Mouse (Mus musculus): ENCODE data around the gene Srrm1. TPM values are rescaled to one million over a fixed set of nuclear protein-coding genes. Genes with fewer than 3 reads are reported as not detected.

Srrm1 gene
- polyA plus RNA-seq, 1 experiment from 2014 or later, result 146 TPM

DNA sequence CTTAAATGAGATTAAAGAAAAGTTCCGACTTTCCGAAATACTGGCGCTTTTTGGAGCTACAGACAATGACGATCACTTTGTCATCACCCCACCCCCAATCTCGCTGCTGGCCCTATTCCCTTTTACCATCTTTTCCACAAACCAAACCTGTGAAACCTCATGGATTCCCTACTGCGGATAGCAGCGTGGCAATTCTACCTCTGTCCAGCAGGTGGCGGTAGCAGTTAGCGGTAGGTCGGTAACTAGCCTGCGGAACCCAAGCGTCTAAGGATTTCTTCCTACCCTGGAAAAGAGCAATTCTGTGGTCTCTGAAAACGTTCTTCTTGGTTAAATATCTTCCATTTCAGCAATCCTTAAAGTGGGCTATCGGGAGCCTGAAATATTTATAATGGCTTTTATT lies 29.2 kb upstream of the Srrm1 start:
- H3K4me3 ChIP-seq, result no peak overlapping the region
- no peak overlapping the region for H3K9ac ChIP-seq
- H3K27me3 ChIP-seq (replicated peaks), result peaks cover 10% of the 10 kb centered on the region; the same call in 1 of the 2 replicates
- ATAC-seq (ENCODE audit: extremely low read depth, insufficient number of reproducible peaks, low FRiP score, low TSS enrichment), result no peak
- H3K4me1 ChIP-seq, result peaks cover 6% of the 10 kb centered on the region
- H3K4me2 ChIP-seq, result no peak overlapping the region
- no peak overlapping the region for H3K27ac ChIP-seq (replicated peaks)
- 4% methylated on average over 14 of the region's 14 CpGs for WGBS
- H3K9me3 ChIP-seq, result no peaks in the 10 kb centered on the region
- H3K36me3 ChIP-seq, result no peaks in the 10 kb centered on the region

- no peaks in the 10 kb centered on the region for H3K36me3 ChIP-seq
- no peak overlapping the region for H3K9ac ChIP-seq
- H3K4me3 ChIP-seq, result no peak overlapping the region
- no peak for ATAC-seq (ENCODE audit: extremely low read depth, insufficient number of reproducible peaks, low FRiP score, low TSS enrichment)
- 36% methylated on average over 8 of the region's 8 CpGs for WGBS
- H3K27ac ChIP-seq (replicated peaks), result no peak overlapping the region
- no peaks in the 10 kb centered on the region for H3K9me3 ChIP-seq
- H3K4me1 ChIP-seq, result peaks cover 6% of the 10 kb centered on the region
- peaks cover 10% of the 10 kb centered on the region; the same call in 1 of the 2 replicates for H3K27me3 ChIP-seq (replicated peaks)
- H3K4me2 ChIP-seq, result no peak overlapping the region
These were observed 28.2 kb upstream of the Srrm1 start for GRCm38 (mm10) chr4:135381355-135381754.

GRCm38 (mm10) chr4:135377241-135377640 lies 24.1 kb upstream of the Srrm1 start:
- no peak overlapping the region for H3K4me2 ChIP-seq
- no peak overlapping the region for H3K9ac ChIP-seq
- no peak overlapping the region for H3K27ac ChIP-seq (replicated peaks)
- H3K9me3 ChIP-seq, result peaks cover 4% of the 10 kb centered on the region; the same call in 1 of the 2 replicates
- H3K36me3 ChIP-seq, result no peaks in the 10 kb centered on the region
- H3K4me1 ChIP-seq, result no peaks in the 10 kb centered on the region
- H3K27me3 ChIP-seq (replicated peaks), result no peaks in the 10 kb centered on the region
- no peak for ATAC-seq (ENCODE audit: extremely low read depth, insufficient number of reproducible peaks, low FRiP score, low TSS enrichment)
- WGBS, result 69% methylated on average over 11 of the region's 11 CpGs
- no peak overlapping the region for H3K4me3 ChIP-seq

- WGBS, result 58% methylated on average over 3 of the region's 3 CpGs
- Histone ChIP-seq H3K4me1 (no peaks in the 10 kb centered on the region), H3K27ac (replicated peaks) (no peak overlapping the region), H3K4me2 (no peak overlapping the region), H3K9ac (no peak overlapping the region), H3K4me3 (no peak overlapping the region), H3K36me3 (no peaks in the 10 kb centered on the region), H3K9me3 (peaks cover 4% of the 10 kb centered on the region; the same call in 1 of the 2 replicates), H3K27me3 (replicated peaks) (no peaks in the 10 kb centered on the region)
- no peak for ATAC-seq (ENCODE audit: extremely low read depth, insufficient number of reproducible peaks, low FRiP score, low TSS enrichment)
These were observed 22.3 kb upstream of the Srrm1 start for GRCm38 (mm10) chr4:135375444-135375843.

- Histone ChIP-seq H3K27me3 (replicated peaks) (no peaks in the 10 kb centered on the region), H3K27ac (replicated peaks) (no peak overlapping the region), H3K9me3 (peaks cover 4% of the 10 kb centered on the region; the same call in 1 of the 2 replicates), H3K36me3 (no peaks in the 10 kb centered on the region), H3K4me2 (no peak overlapping the region), H3K9ac (no peak overlapping the region), H3K4me3 (no peak overlapping the region), H3K4me1 (no peaks in the 10 kb centered on the region)
- 75% methylated on average over 5 of the region's 5 CpGs for WGBS
- no peak for ATAC-seq (ENCODE audit: extremely low read depth, insufficient number of reproducible peaks, low FRiP score, low TSS enrichment)
These were observed 20.2 kb upstream of the Srrm1 start for GRCm38 (mm10) chr4:135373299-135373698.

DNA sequence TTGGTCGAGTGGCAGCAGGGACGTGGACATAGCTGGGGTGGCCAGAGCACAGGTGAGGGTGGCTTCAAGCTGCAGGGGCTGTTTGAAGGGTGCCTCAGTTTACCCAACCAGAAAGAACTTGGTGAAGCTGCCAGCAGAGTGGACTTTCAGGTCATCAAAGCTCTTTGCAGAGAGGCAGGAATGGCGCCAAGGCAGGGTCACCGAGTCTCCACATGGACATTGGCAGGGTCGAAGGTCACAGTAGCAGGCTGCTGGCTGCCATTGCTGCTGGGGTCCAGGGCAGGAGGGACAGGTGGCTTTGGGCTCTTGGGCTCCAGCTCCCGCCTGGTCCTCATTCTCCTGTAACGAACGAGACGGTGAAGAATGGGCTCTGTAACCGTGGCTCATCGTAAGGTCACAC lies 17.3 kb upstream of the Srrm1 start:
- Histone ChIP-seq H3K27ac (replicated peaks) (no peak overlapping the region), H3K4me2 (no peak overlapping the region), H3K27me3 (replicated peaks) (no peaks in the 10 kb centered on the region), H3K9me3 (peaks cover 2% of the 10 kb centered on the region; the same call in 1 of the 2 replicates), H3K4me3 (no peak overlapping the region), H3K9ac (no peak overlapping the region), H3K4me1 (no peaks in the 10 kb centered on the region), H3K36me3 (no peaks in the 10 kb centered on the region)
- 77% methylated on average over 11 of the region's 11 CpGs for WGBS
- ATAC-seq (ENCODE audit: extremely low read depth, insufficient number of reproducible peaks, low FRiP score, low TSS enrichment), result no peak

DNA sequence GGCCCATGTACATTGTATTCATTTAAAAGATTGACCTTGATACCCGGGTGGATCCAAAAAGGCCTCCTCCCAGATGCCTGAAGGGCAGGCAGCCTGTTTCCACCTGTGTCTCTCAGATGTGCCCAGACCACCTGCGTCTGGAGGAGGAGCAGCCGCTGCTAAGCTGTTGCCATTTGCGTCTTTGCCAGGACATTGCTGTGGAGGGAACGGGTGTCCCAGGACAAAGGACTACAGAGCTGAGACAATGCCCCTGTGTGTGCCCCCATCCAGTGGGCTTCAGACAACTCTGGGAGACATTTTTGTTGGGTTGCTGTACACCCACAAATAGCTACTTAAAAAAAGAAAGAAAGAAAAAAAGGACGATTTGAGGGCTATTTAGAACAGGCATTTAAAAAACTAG lies 9.7 kb upstream of the Srrm1 start:
- ATAC-seq (ENCODE audit: extremely low read depth, insufficient number of reproducible peaks, low FRiP score, low TSS enrichment), result no peak
- no peak overlapping the region for H3K27ac ChIP-seq (replicated peaks)
- WGBS, result 40% methylated on average over 6 of the region's 6 CpGs
- H3K36me3 ChIP-seq, result no peaks in the 10 kb centered on the region
- H3K4me3 ChIP-seq, result no peak overlapping the region
- H3K4me2 ChIP-seq, result no peak overlapping the region
- H3K27me3 ChIP-seq (replicated peaks), result peaks cover 6% of the 10 kb centered on the region; the same call in 1 of the 2 replicates
- no peaks in the 10 kb centered on the region for H3K9me3 ChIP-seq
- H3K4me1 ChIP-seq, result no peaks in the 10 kb centered on the region
- no peak overlapping the region for H3K9ac ChIP-seq

- no peaks in the 10 kb centered on the region for H3K9me3 ChIP-seq
- no peak for ATAC-seq (ENCODE audit: extremely low read depth, insufficient number of reproducible peaks, low FRiP score, low TSS enrichment)
These were observed 8.6 kb upstream of the Srrm1 start for GRCm38 (mm10) chr4:135361722-135362121.

DNA sequence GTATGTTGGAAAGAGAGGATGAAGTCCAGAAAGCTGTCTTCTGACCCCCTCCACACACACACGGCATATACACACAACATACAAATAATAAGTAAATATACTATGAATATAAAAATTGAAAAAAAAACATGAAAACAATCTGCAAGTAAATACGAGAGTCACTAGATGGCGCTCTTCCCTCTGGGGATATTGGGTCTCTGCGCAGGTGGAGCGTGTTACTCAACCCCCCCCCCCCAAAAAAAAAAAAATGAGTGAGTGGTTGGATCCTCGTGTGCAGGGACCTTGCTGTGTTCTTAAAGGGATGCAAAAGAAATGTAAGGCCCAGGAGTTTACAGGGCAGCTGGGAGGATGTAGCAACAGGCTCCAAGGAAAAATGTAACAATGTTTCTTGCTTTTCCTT lies 5.6 kb upstream of the Srrm1 start:
- peaks cover 11% of the 10 kb centered on the region for H3K4me1 ChIP-seq
- 2% methylated on average over 6 of the region's 6 CpGs for WGBS
- no peak overlapping the region for H3K4me3 ChIP-seq
- H3K27ac ChIP-seq (replicated peaks), result no peak overlapping the region
- no peak overlapping the region for H3K9ac ChIP-seq
- no peaks in the 10 kb centered on the region for H3K36me3 ChIP-seq
- H3K4me2 ChIP-seq, result no peak overlapping the region
- no peak for ATAC-seq (ENCODE audit: extremely low read depth, insufficient number of reproducible peaks, low FRiP score, low TSS enrichment)
- no peaks in the 10 kb centered on the region for H3K9me3 ChIP-seq
- peaks cover 18% of the 10 kb centered on the region; the same call in 1 of the 2 replicates for H3K27me3 ChIP-seq (replicated peaks)

More at GRCm38 (mm10) chr4:135361722-135362121, 8.6 kb upstream of the Srrm1 start:
- 88% methylated on average over 12 of the region's 12 CpGs for WGBS
- Histone ChIP-seq H3K36me3 (no peaks in the 10 kb centered on the region), H3K27me3 (replicated peaks) (peaks cover 17% of the 10 kb centered on the region; the same call in 1 of the 2 replicates), H3K9ac (no peak overlapping the region), H3K4me2 (no peak overlapping the region), H3K4me3 (no peak overlapping the region), H3K4me1 (no peaks in the 10 kb centered on the region), H3K27ac (replicated peaks) (no peak overlapping the region)

GRCm38 (mm10) chr4:135357221-135357920 lies 4.2 kb upstream of the Srrm1 start:
- 76% methylated on average over 12 of the region's 12 CpGs for WGBS
- no peak for ATAC-seq (ENCODE audit: extremely low read depth, insufficient number of reproducible peaks, low FRiP score, low TSS enrichment)
- Histone ChIP-seq H3K36me3 (no peaks in the 10 kb centered on the region), H3K27me3 (replicated peaks) (peaks cover 15% of the 10 kb centered on the region; the same call in 1 of the 2 replicates), H3K4me2 (no peak overlapping the region), H3K4me1 (peaks cover 12% of the 10 kb centered on the region), H3K4me3 (no peak overlapping the region), H3K9me3 (no peaks in the 10 kb centered on the region), H3K27ac (replicated peaks) (no peak overlapping the region), H3K9ac (no peak overlapping the region)

DNA sequence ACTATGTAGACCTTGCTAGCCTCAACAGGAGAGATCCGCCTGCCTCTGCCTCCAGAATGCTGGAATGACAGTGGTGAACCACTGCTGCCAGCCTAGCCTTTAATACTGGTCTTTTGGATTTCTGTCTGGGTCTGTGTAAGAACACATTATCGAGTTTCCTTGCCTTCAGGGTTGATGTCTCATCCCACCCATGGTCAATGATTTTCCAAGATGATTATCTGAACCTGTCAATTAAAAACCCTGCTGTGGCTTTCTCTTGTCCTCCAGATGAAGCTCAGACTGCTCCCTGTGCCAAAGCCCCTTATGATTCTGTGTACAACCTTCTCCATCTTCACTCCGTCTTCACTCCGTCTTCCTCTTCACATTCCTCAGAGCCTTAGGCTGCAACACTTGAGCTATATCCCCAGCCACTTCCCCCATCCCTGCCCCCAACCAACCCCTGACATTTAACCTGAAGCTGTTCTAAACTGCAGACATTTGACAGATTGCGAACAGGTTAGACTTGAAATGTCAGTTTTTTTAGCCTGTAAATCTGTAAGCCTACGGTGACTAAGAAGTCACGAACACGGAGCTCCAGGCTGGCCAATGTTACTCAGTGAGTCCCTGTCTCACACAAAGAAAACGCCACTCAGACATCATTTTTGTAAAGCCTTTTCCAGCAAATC lies 2.9 kb upstream of the Srrm1 start:
- Histone ChIP-seq H3K36me3 (no peaks in the 10 kb centered on the region; the same call in 1 of the 2 replicates), H3K9ac (peak overlapping the region; percentile 10; the same call in 1 of the 2 replicates), H3K4me3 (no peak overlapping the region), H3K27me3 (replicated peaks) (peaks cover 12% of the 10 kb centered on the region; the same call in 1 of the 2 replicates), H3K4me2 (no peak overlapping the region), H3K4me1 (peaks cover 24% of the 10 kb centered on the region), H3K27ac (replicated peaks) (no peak overlapping the region), H3K9me3 (no peaks in the 10 kb centered on the region)
- no peak for ATAC-seq (ENCODE audit: extremely low read depth, insufficient number of reproducible peaks, low FRiP score, low TSS enrichment)
- 68% methylated on average over 9 of the region's 9 CpGs for WGBS

Data from heart, embryonic 13.5 days (tissue).